Mouse (Mus musculus): ENCODE measurements at regions not wholly inside any gene's neighbourhood (a gene's known extent, or its start where the extent isn't known, plus 50 kb on each side); places are given as distances from the start of the nearest gene placed in this dataset.

- no peak for TF ChIP-seq POLR2A (IDR thresholded peaks at IDR 0.05; ENCODE audit: extremely low read depth, insufficient read depth, low read length)
- TF ChIP-seq CTCF (IDR thresholded peaks at IDR 0.05; ENCODE audit: low read depth, low read length), result no peak
Measured at GRCm38 (mm10) chr2:95579201-95579600, 738.8 kb upstream of the Lrrc4c start.

Measured in liver, adult 2 months (tissue).